In the genomic region with DNA sequence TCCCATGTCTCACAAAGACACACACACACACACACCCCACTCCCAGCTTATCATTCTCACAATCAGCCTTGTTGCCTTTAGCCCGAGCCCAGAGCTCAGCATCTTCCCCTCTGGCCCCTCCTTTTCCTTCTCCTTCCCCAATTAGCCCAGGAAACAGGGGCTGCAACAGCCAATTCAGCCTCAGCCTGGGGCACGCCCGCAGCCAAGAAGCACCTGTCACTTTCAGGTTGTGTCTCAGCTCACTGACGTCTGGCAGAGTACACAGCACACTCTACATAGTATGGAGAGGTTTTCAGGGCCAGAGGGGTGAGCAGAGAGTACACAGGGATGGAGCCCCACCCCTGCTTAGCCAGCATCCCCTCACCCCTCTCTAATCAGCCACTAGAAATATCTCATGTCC, we compare ENCODE assay signal across 27 mouse cellular contexts.
A peak's percentile ranks its signal among the peaks of the same experiment; 100 is the strongest.
DNase-seq lines count a peak whose midpoint lies in the region; ATAC-seq and TF ChIP-seq lines count a peak whose summit lies in the region.
"Had no signal": no experiment of that assay in that cellular context is flagged by ENCODE, and none has a peak within 500 bp of the region (broad histone marks: within the 10 kb centered on the region; RNA-seq: fewer than 3 reads in every experiment).

No protein-coding gene starts in this region.

- peak; percentile 5; the same call in 1 of the 2 replicates for ATAC-seq in hindbrain, embryonic 12.5 days (ENCODE audit: low FRiP score)
- peak; percentile 64; the same call in 1 of the 2 replicates for ATAC-seq in midbrain, postnatal 0 days (ENCODE audit: low FRiP score)
- no peak for ATAC-seq in monocyte, adult 5-6 weeks (replicated peaks; ENCODE audit: insufficient number of reproducible peaks, low FRiP score, low TSS enrichment, poor library complexity, severe bottlenecking)
- no peak for ATAC-seq in lung, postnatal 0 days
- ATAC-seq in heart, embryonic 12.5 days (ENCODE audit: insufficient number of reproducible peaks, low FRiP score): no peak
- ATAC-seq: CD4-positive, CD25-positive, alpha-beta regulatory T cell, adult 4 months; forebrain, embryonic 16.5 days; inflammation-experienced regulatory T-cells, adult 6 months had no signal

- WGBS in hindbrain, embryonic 12.5 days: 57% methylated on average over 4 of the region's 4 CpGs
- WGBS in hindbrain, embryonic 10.5 days: 57% methylated on average over 4 of the region's 4 CpGs
- 9% methylated on average over 4 of the region's 4 CpGs for WGBS in macrophage (ENCODE audit: missing documents)
- WGBS in midbrain, postnatal 0 days: 43% methylated on average over 4 of the region's 4 CpGs
- WGBS in lung, postnatal 0 days: 31% methylated on average over 4 of the region's 4 CpGs
- WGBS in heart, embryonic 12.5 days: 39% methylated on average over 4 of the region's 4 CpGs

- no peaks in the 10 kb centered on the region for H3K9me3 ChIP-seq in hindbrain, embryonic 12.5 days (replicated peaks)
- no peaks in the 10 kb centered on the region for H3K9me3 ChIP-seq in hindbrain, embryonic 10.5 days
- H3K9me3 ChIP-seq in CH12.LX (replicated peaks; ENCODE audit: low read length): no peaks in the 10 kb centered on the region
- H3K9me3 ChIP-seq in midbrain, postnatal 0 days (ENCODE audit: low read length): no peaks in the 10 kb centered on the region
- H3K9me3 ChIP-seq in lung, postnatal 0 days (ENCODE audit: low read length): no peaks in the 10 kb centered on the region
- no peaks in the 10 kb centered on the region for H3K9me3 ChIP-seq in heart, embryonic 12.5 days (replicated peaks)
- H3K9me3 ChIP-seq: embryonic facial prominence, embryonic 12.5 days; hindbrain, embryonic 15.5 days; neural tube, embryonic 12.5 days had no signal

- H3K9ac ChIP-seq in hindbrain, embryonic 12.5 days: no peak overlapping the region
- H3K9ac ChIP-seq in CH12.LX (ENCODE audit: insufficient read depth, low read depth): no peak overlapping the region
- no peak overlapping the region for H3K9ac ChIP-seq in midbrain, postnatal 0 days (replicated peaks; ENCODE audit: low read length, poor library complexity, severe bottlenecking)
- H3K9ac ChIP-seq in lung, postnatal 0 days (replicated peaks; ENCODE audit: low read depth): no peak overlapping the region
- no peak overlapping the region for H3K9ac ChIP-seq in heart, embryonic 12.5 days
- H3K9ac ChIP-seq: embryonic facial prominence, embryonic 12.5 days; hindbrain, embryonic 15.5 days; liver, embryonic 14.5 days; lung, embryonic 14.5 days; neural tube, embryonic 12.5 days had no signal

- H3K4me3 ChIP-seq in hindbrain, embryonic 12.5 days: no peak overlapping the region
- no peak overlapping the region for H3K4me3 ChIP-seq in hindbrain, embryonic 10.5 days
- H3K4me3 ChIP-seq in CH12.LX (replicated peaks in 1 of 3; ENCODE audit: low read depth in 2 of 3, low read length in 2 of 3, poor library complexity in 1 of 3): no peak overlapping the region
- no peak overlapping the region for H3K4me3 ChIP-seq in macrophage (ENCODE audit: inconsistent target)
- no peak overlapping the region for H3K4me3 ChIP-seq in midbrain, postnatal 0 days (ENCODE audit: low read depth, low read length)
- no peak overlapping the region for H3K4me3 ChIP-seq in lung, postnatal 0 days (ENCODE audit: low read depth, low read length)
- H3K4me3 ChIP-seq in heart, embryonic 12.5 days: no peak overlapping the region
- H3K4me3 ChIP-seq: embryonic facial prominence, embryonic 12.5 days; gastrocnemius, adult 2 months; hindbrain, embryonic 15.5 days; neural tube, embryonic 12.5 days had no signal

- H3K27me3 ChIP-seq in hindbrain, embryonic 12.5 days: no peaks in the 10 kb centered on the region; the same call in 1 of the 2 replicates
- H3K27me3 ChIP-seq in hindbrain, embryonic 10.5 days (ENCODE audit: insufficient read depth, poor library complexity, severe bottlenecking): no peaks in the 10 kb centered on the region
- H3K27me3 ChIP-seq in CH12.LX (replicated peaks): no peaks in the 10 kb centered on the region
- no peaks in the 10 kb centered on the region for H3K27me3 ChIP-seq in midbrain, postnatal 0 days (ENCODE audit: insufficient read depth, low read length)
- no peaks in the 10 kb centered on the region for H3K27me3 ChIP-seq in lung, postnatal 0 days (replicated peaks; ENCODE audit: insufficient read depth, low read length)
- peaks cover 4% of the 10 kb centered on the region; the same call in 1 of the 2 replicates for H3K27me3 ChIP-seq in heart, embryonic 12.5 days (replicated peaks)
- H3K27me3 ChIP-seq: embryonic facial prominence, embryonic 12.5 days; hindbrain, embryonic 15.5 days had no signal

- peaks cover 10% of the 10 kb centered on the region for H3K4me1 ChIP-seq in hindbrain, embryonic 12.5 days
- 0 out of 2 replicates have a peak, but pooled peaks cover 14% of the 10 kb centered on the region for H3K4me1 ChIP-seq in hindbrain, embryonic 10.5 days (replicated peaks)
- H3K4me1 ChIP-seq in CH12.LX (ENCODE audit: control insufficient read depth in 1 of 2, insufficient read depth in 2 of 2): peaks cover 26 to 60% of the 10 kb centered on the region in 2 experiments
- H3K4me1 ChIP-seq in midbrain, postnatal 0 days (ENCODE audit: insufficient read depth, low read length): peaks cover 9% of the 10 kb centered on the region
- H3K4me1 ChIP-seq in lung, postnatal 0 days (ENCODE audit: insufficient read depth, low read depth, low read length): no peaks in the 10 kb centered on the region
- no peaks in the 10 kb centered on the region for H3K4me1 ChIP-seq in heart, embryonic 12.5 days (replicated peaks)
- H3K4me1 ChIP-seq: embryonic facial prominence, embryonic 12.5 days had no signal

- dilution Hi-C loops in CH12.LX (cut with MboI; ENCODE audit: extremely low pct_ligation_motif_present, extremely low pct_unique_long_range_greater_than_20kb, low sequenced_read_pairs): no loop called here

- DNase-seq in hindbrain, embryonic 10.5 days (ENCODE audit: low spot score): no peak
- peak; percentile 53 for DNase-seq in CH12.LX (ENCODE audit: extremely low read depth)
- DNase-seq in midbrain, postnatal 0 days (ENCODE audit: low spot score): no peak
- no peak for DNase-seq in lung, postnatal 0 days (ENCODE audit: low spot score)
- DNase-seq: adrenal gland, postnatal 25 days; cerebellum, adult 8-10 months; embryo, embryonic 11 days; gastrocnemius, adult 2 months; gastrocnemius, postnatal 36 days; heart, postnatal 14 days; kidney, adult 11 months; kidney, postnatal 14 days; layer of hippocampus, adult 9-11 months; liver; lung, embryonic 14.5 days; right cerebral cortex, postnatal 14 days had no signal

- TF ChIP-seq CTCF in CH12.LX (conservative IDR thresholded peaks at IDR 0.05 in 1 of 2, IDR thresholded peaks at IDR 0.05 in 1 of 2; ENCODE audit: low read depth in 2 of 2, low read length in 2 of 2): no peak
- TF ChIP-seq CTCF in midbrain, postnatal 0 days (IDR thresholded peaks at IDR 0.05): no peak
- TF ChIP-seq CTCF in lung, postnatal 0 days (IDR thresholded peaks at IDR 0.05): no peak

- in situ Hi-C loops in CH12.LX (cut with MboI; ENCODE audit: low pct_ligation_motif_present, low pct_unique_long_range_greater_than_20kb, low sequenced_read_pairs): no loop called here

- H3K79me2 ChIP-seq in CH12.LX (replicated peaks; ENCODE audit: control insufficient read depth, extremely low read depth, insufficient read depth, poor library complexity, severe bottlenecking) (no peaks in the 10 kb centered on the region), macrophage (ENCODE audit: inconsistent target) (no peaks in the 10 kb centered on the region)

- no peaks in the 10 kb centered on the region for H3K36me3 ChIP-seq in hindbrain, embryonic 12.5 days
- H3K36me3 ChIP-seq in hindbrain, embryonic 10.5 days: no peaks in the 10 kb centered on the region
- H3K36me3 ChIP-seq in CH12.LX (replicated peaks in 1 of 2; ENCODE audit: control insufficient read depth in 1 of 2, insufficient read depth in 1 of 2, low read length in 1 of 2) (peaks cover 0 to 3% of the 10 kb centered on the region in 2 experiments), macrophage (ENCODE audit: inconsistent target) (no peaks in the 10 kb centered on the region)
- no peaks in the 10 kb centered on the region for H3K36me3 ChIP-seq in midbrain, postnatal 0 days (ENCODE audit: insufficient read depth, low read length)
- no peaks in the 10 kb centered on the region for H3K36me3 ChIP-seq in lung, postnatal 0 days (ENCODE audit: insufficient read depth, low read length)
- H3K36me3 ChIP-seq in heart, embryonic 12.5 days: no peaks in the 10 kb centered on the region
- H3K36me3 ChIP-seq: embryonic facial prominence, embryonic 12.5 days; hindbrain, embryonic 15.5 days; neural tube, embryonic 12.5 days had no signal

- no peak for TF ChIP-seq RAD21 in CH12.LX (IDR thresholded peaks at IDR 0.05; ENCODE audit: low read depth, low read length)

- H3K4me2 ChIP-seq in hindbrain, embryonic 12.5 days (replicated peaks): no peak overlapping the region
- no peak overlapping the region for H3K4me2 ChIP-seq in CH12.LX (ENCODE audit: insufficient read depth, low read depth, poor library complexity, severe bottlenecking)
- no peak overlapping the region for H3K4me2 ChIP-seq in midbrain, postnatal 0 days (ENCODE audit: low read depth, low read length, poor library complexity, severe bottlenecking)
- no peak overlapping the region for H3K4me2 ChIP-seq in lung, postnatal 0 days (replicated peaks; ENCODE audit: low read depth, low read length)
- no peak overlapping the region for H3K4me2 ChIP-seq in heart, embryonic 12.5 days
- H3K4me2 ChIP-seq: embryonic facial prominence, embryonic 12.5 days; hindbrain, embryonic 15.5 days; lung, embryonic 14.5 days; neural tube, embryonic 12.5 days had no signal

- no peak for TF ChIP-seq POLR2A in CH12.LX (IDR thresholded peaks at IDR 0.05; ENCODE audit: low read depth, low read length)

- no peak for TF ChIP-seq EP300 in CH12.LX (IDR thresholded peaks at IDR 0.05; ENCODE audit: low read length)
- TF ChIP-seq EP300 in lung, postnatal 0 days (IDR thresholded peaks at IDR 0.05): no peak

- H3K27ac ChIP-seq in hindbrain, embryonic 12.5 days: no peak overlapping the region
- no peak overlapping the region for H3K27ac ChIP-seq in hindbrain, embryonic 10.5 days
- H3K27ac ChIP-seq in CH12.LX (ENCODE audit: insufficient read depth, low read depth) (no peak overlapping the region), macrophage (peak overlapping the region; percentile 99)
- H3K27ac ChIP-seq in midbrain, postnatal 0 days (ENCODE audit: low read depth, low read length): peak overlapping the region; percentile 67
- no peak overlapping the region for H3K27ac ChIP-seq in lung, postnatal 0 days (ENCODE audit: low read length)
- H3K27ac ChIP-seq in heart, embryonic 12.5 days (ENCODE audit: poor library complexity, severe bottlenecking): no peak overlapping the region
- H3K27ac ChIP-seq: embryonic facial prominence, embryonic 12.5 days; gastrocnemius, adult 2 months; hindbrain, embryonic 15.5 days; liver, embryonic 14.5 days; neural tube, embryonic 12.5 days had no signal

TF ChIP-seq in CH12.LX, 34 proteins besides CTCF, POLR2A, EP300 and RAD21:
- TF ChIP-seq E2F4 (IDR thresholded peaks at IDR 0.05; ENCODE audit: insufficient replicate concordance, low read depth, low read length): no peak
- no peak for TF ChIP-seq SIN3A (IDR thresholded peaks at IDR 0.05; ENCODE audit: low read length)
- TF ChIP-seq IRF4 (IDR thresholded peaks at IDR 0.05; ENCODE audit: low read depth, low read length): 0 out of 2 replicates have a peak, but pooled peaks have one; percentile 35
- TF ChIP-seq ZNF384 (IDR thresholded peaks at IDR 0.05; ENCODE audit: low read depth, low read length): no peak
- TF ChIP-seq ZC3H11A (IDR thresholded peaks at IDR 0.05; ENCODE audit: low read depth, low read length): no peak

Comparison
In these comparisons a context has a peak if more than half of its experiments do, and no peak if none do; other contexts are left out.
1. ATAC-seq: peak in hindbrain, embryonic 12.5 days (single experiment) and midbrain, postnatal 0 days (single experiment); none in monocyte, adult 5-6 weeks (single experiment), lung, postnatal 0 days (single experiment) and heart, embryonic 12.5 days (single experiment).
2. H3K27ac ChIP-seq: peak in macrophage (single experiment) and midbrain, postnatal 0 days (single experiment); none in hindbrain, embryonic 12.5 days (single experiment), hindbrain, embryonic 10.5 days (single experiment), CH12.LX (single experiment), lung, postnatal 0 days (single experiment) and heart, embryonic 12.5 days (single experiment).